In the genomic region with DNA sequence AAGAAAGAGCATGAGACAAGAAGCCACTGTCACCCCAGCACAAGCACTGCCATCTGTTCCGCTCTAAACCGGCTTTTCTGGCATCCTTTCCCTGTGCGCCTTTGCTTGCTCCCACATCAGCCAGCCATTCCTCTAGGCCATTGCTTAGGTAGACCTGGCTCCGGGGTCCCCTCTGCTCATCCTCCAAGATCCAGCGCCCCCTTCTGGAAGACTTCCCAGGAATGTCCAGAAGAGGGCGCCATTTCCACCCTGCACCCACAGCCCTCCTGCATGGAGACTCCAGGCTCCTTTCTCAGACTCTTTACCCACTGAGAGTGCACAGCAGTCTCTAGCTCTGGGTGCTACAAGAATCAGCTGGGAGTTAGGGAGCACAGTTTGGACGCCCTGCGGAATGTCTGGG, we compare ENCODE assay signal across 10 mouse cellular contexts. TPM values are rescaled to one million over a fixed set of nuclear protein-coding genes. Genes with fewer than 3 reads are reported as not detected.
DNase-seq lines count a peak whose midpoint lies in the region; TF ChIP-seq lines count a peak whose summit lies in the region.
"Had no signal": no experiment of that assay in that cellular context is flagged by ENCODE, and none has a peak within 500 bp of the region (broad histone marks: within the 10 kb centered on the region; RNA-seq: fewer than 3 reads in every experiment).

No protein-coding gene starts in this region.

- 66% methylated on average over 8 of the region's 8 CpGs for WGBS in heart, adult 2 months

- H3K27ac ChIP-seq in heart, adult 2 months: no peak overlapping the region
- H3K27ac ChIP-seq: embryonic facial prominence, embryonic 12.5 days had no signal

- peak in 1 of 2 experiments; percentile 49 for DNase-seq in heart, adult 2 months
- DNase-seq in heart, adult 9 months (ENCODE audit: low spot score in 2 of 2): no peak
- DNase-seq in 3T3-L1 (ENCODE audit: low read depth, low spot score) (peak; percentile 57), MEL-GATA-1-ER (ENCODE audit: extremely low read depth, low read depth) (peak; percentile 17)
- peak; percentile 65 to 77 for DNase-seq in cerebellum, postnatal 25 days
- DNase-seq in left cerebral cortex, postnatal 4 days: peak; percentile 55
- DNase-seq in right cerebral cortex, postnatal 10 days (ENCODE audit: low spot score in 2 of 2): peak; percentile 59 to 60
- no peak for DNase-seq in urinary bladder, postnatal 10 days (ENCODE audit: low spot score)

- peak; percentile 78 for TF ChIP-seq CTCF in heart, adult 2 months (IDR thresholded peaks at IDR 0.05)

- no peaks in the 10 kb centered on the region; the same call in 1 of the 2 replicates for H3K4me1 ChIP-seq in heart, adult 2 months (ENCODE audit: control insufficient read depth, insufficient read depth, low read length)

- no peak for TF ChIP-seq EP300 in heart, adult 2 months (IDR thresholded peaks at IDR 0.05; ENCODE audit: insufficient read depth, low read depth, low read length)

- H3K9ac ChIP-seq in heart, adult 2 months (ENCODE audit: low read depth, low read length): no peak overlapping the region
- H3K9ac ChIP-seq: embryonic facial prominence, embryonic 12.5 days had no signal

- H3K4me3 ChIP-seq in heart, adult 2 months: no peak overlapping the region
- H3K4me3 ChIP-seq: embryonic facial prominence, embryonic 12.5 days had no signal

- H3K27me3 ChIP-seq in heart, adult 2 months (ENCODE audit: control insufficient read depth, insufficient read depth, low read length): no peaks in the 10 kb centered on the region
- H3K27me3 ChIP-seq: embryonic facial prominence, embryonic 12.5 days had no signal

- no peaks in the 10 kb centered on the region for H3K36me3 ChIP-seq in heart, adult 2 months (ENCODE audit: control insufficient read depth, insufficient read depth, low read length)

- no peak for TF ChIP-seq POLR2A in heart, adult 2 months (IDR thresholded peaks at IDR 0.05; ENCODE audit: insufficient read depth, low read depth, low read length)

- intact Hi-C loops in heart, adult 2 months (cut with DNase I): no loop called here
- intact Hi-C loops in left cerebral cortex, postnatal 4 days (cut with DNase I): no loop called here

- H3K79me2 ChIP-seq in heart, adult 2 months (replicated peaks; ENCODE audit: control insufficient read depth, insufficient read depth, low read length): no peaks in the 10 kb centered on the region

RNA-seq across cellular contexts. Expression of gene Pmm1, which starts 4.3 kb away (rescaled TPM):
- total RNA-seq in heart, adult 2 months (2021): 10 to 100 TPM; 22.0 to 26.7 TPM
- 27.7 and 34.4 TPM in 2 replicates for polyA plus RNA-seq in heart, adult 2 months (2012; rRNA removed)
- 100 to 1,000 TPM; 138 to 140 TPM for total RNA-seq in left cerebral cortex, postnatal 4 days (2021)

RNA-seq across cellular contexts. Expression of gene Csdc2, which starts 19.9 kb away (rescaled TPM):
- 10 to 100 TPM; 66.1 to 92.7 TPM for total RNA-seq in heart, adult 2 months (2021)
- 85.7 and 111 TPM in 2 replicates for polyA plus RNA-seq in heart, adult 2 months (2012; rRNA removed)
- 100 to 1,000 TPM; 191 to 201 TPM for total RNA-seq in left cerebral cortex, postnatal 4 days (2021)

RNA-seq across cellular contexts. Expression of gene 1700029P11Rik, which starts 23.9 kb away (rescaled TPM):
- not detected for total RNA-seq in heart, adult 2 months (2021)
- not detected in 2 replicates for polyA plus RNA-seq in heart, adult 2 months (2012; rRNA removed)
- not detected for total RNA-seq in left cerebral cortex, postnatal 4 days (2021)
- total RNA-seq: left cerebral cortex, adult 8-10 months had no signal
- polyA plus RNA-seq: embryonic facial prominence, embryonic 12.5 days had no signal

RNA-seq across cellular contexts. Expression of gene Polr3h, which starts 30.4 kb away (rescaled TPM):
- total RNA-seq in heart, adult 2 months (2021): 1 to 10 TPM; 5.9 to 8.1 TPM
- 7.2 and 10.2 TPM in 2 replicates for polyA plus RNA-seq in heart, adult 2 months (2012; rRNA removed)
- total RNA-seq in left cerebral cortex, postnatal 4 days (2021): 10 to 100 TPM; 45.7 to 48.1 TPM

RNA-seq across cellular contexts. Expression of gene Xrcc6, which starts 31.2 kb away (rescaled TPM):
- total RNA-seq in heart, adult 2 months (2021): 10 to 100 TPM; 18.9 to 24.3 TPM
- 18.6 and 20.3 TPM in 2 replicates for polyA plus RNA-seq in heart, adult 2 months (2012; rRNA removed)
- 10 to 100 TPM; 28.3 to 28.7 TPM for total RNA-seq in left cerebral cortex, postnatal 4 days (2021)

Comparison
In these comparisons a context has a peak if more than half of its experiments do, and no peak if none do; other contexts are left out.
1. DNase-seq: peak in 3T3-L1 (single experiment), MEL-GATA-1-ER (single experiment), cerebellum, postnatal 25 days (2 of 2), left cerebral cortex, postnatal 4 days (single experiment) and right cerebral cortex, postnatal 10 days (2 of 2); none in heart, adult 9 months (0 of 2) and urinary bladder, postnatal 10 days (single experiment).
2. RNA of gene Pmm1, which starts 4.3 kb away (total RNA-seq): 138 to 140 TPM in left cerebral cortex, postnatal 4 days; 22.0 to 26.7 TPM in heart, adult 2 months; every median in the first group is over 4 times any median in the second.